Mouse (Mus musculus): ENCODE results near the gene Hsf3.

GRCm38 (mm10) chrX:96329764-96330163, 126.3 kb downstream of the Hsf3 start:
- TF ChIP-seq POLR2A (IDR thresholded peaks at IDR 0.05; ENCODE audit: extremely low read depth, insufficient read depth, low read length) (no peak), CTCF (IDR thresholded peaks at IDR 0.05; ENCODE audit: extremely low read depth, insufficient read depth, low read length) (no peak)
